ENCODE assay signal across 8 mouse cellular contexts in genomic region chr4:3230908-3231684, GRCm38 (mm10). TPM values are rescaled to one million over a fixed set of nuclear protein-coding genes. Genes with fewer than 3 reads are reported as not detected.
DNase-seq lines count a peak whose midpoint lies in the region; ATAC-seq and TF ChIP-seq lines count a peak whose summit lies in the region.

No protein-coding gene starts in this region.

- H3K9ac ChIP-seq in hindbrain, postnatal 0 days (replicated peaks; ENCODE audit: low read length): no peak overlapping the region
- H3K9ac ChIP-seq in liver, embryonic 12.5 days: peak overlapping the region; percentile 32; the same call in 1 of the 2 replicates

- peak overlapping the region; percentile 57 for H3K4me2 ChIP-seq in hindbrain, postnatal 0 days (ENCODE audit: low read depth, low read length)
- peak overlapping the region; percentile 71 for H3K4me2 ChIP-seq in liver, embryonic 12.5 days
- H3K4me2 ChIP-seq in myocyte (ENCODE audit: low read depth): peak overlapping the region; percentile 40

- no peak for TF ChIP-seq POLR2A in myocyte (IDR thresholded peaks at IDR 0.05; ENCODE audit: insufficient read length, low read depth)

- no peak overlapping the region for H3K4me3 ChIP-seq in left cerebral cortex, adult 2 months
- H3K4me3 ChIP-seq in hindbrain, postnatal 0 days (ENCODE audit: low read length): peak overlapping the region; percentile 25
- peak overlapping the region; percentile 45 for H3K4me3 ChIP-seq in liver, embryonic 12.5 days
- H3K4me3 ChIP-seq in myocyte: no peak overlapping the region

- H3ac ChIP-seq in myocyte (ENCODE audit: control insufficient read depth, insufficient read length): no peak overlapping the region

- H3K27me3 ChIP-seq in hindbrain, postnatal 0 days (ENCODE audit: insufficient read depth, low read length): no peaks in the 10 kb centered on the region
- H3K27me3 ChIP-seq in liver, embryonic 12.5 days (replicated peaks): peaks cover 7% of the 10 kb centered on the region; the same call in 1 of the 2 replicates
- H3K27me3 ChIP-seq in myocyte (ENCODE audit: control insufficient read depth, insufficient read depth, insufficient read length): no peaks in the 10 kb centered on the region

- H3K9me3 ChIP-seq in hindbrain, postnatal 0 days (ENCODE audit: low read length): peaks cover 29% of the 10 kb centered on the region
- peaks cover 13% of the 10 kb centered on the region for H3K9me3 ChIP-seq in liver, embryonic 12.5 days (replicated peaks)

- WGBS in hindbrain, postnatal 0 days: 10% methylated on average over 23 of the region's 48 CpGs
- WGBS in liver, embryonic 12.5 days (ENCODE audit: insufficient replicate concordance): 8% methylated on average over 37 of the region's 48 CpGs

- DNase-seq in left cerebral cortex, postnatal 4 days: peak; percentile 35
- DNase-seq in left cerebral cortex, adult 2 months (ENCODE audit: extremely low spot score in 1 of 2, low spot score in 2 of 2): no peak
- DNase-seq in gastrocnemius, postnatal 14 days: peak; percentile 86
- no peak for DNase-seq in hindbrain, postnatal 0 days (ENCODE audit: low spot score)
- DNase-seq in thymus, postnatal 0 days (ENCODE audit: low spot score): no peak
- DNase-seq in retina, postnatal 1 day: no peak

- H3K36me3 ChIP-seq in hindbrain, postnatal 0 days (ENCODE audit: insufficient read depth, low read length): no peaks in the 10 kb centered on the region
- no peaks in the 10 kb centered on the region for H3K36me3 ChIP-seq in liver, embryonic 12.5 days
- no peaks in the 10 kb centered on the region for H3K36me3 ChIP-seq in myocyte (ENCODE audit: control insufficient read depth, insufficient read depth)

- ATAC-seq in hindbrain, postnatal 0 days: no peak
- peak; percentile 69 for ATAC-seq in liver, embryonic 12.5 days

- H3K27ac ChIP-seq in left cerebral cortex, adult 2 months: no peak overlapping the region
- no peak overlapping the region for H3K27ac ChIP-seq in hindbrain, postnatal 0 days
- no peak overlapping the region for H3K27ac ChIP-seq in liver, embryonic 12.5 days

- no peaks in the 10 kb centered on the region for H3K79me2 ChIP-seq in myocyte (ENCODE audit: control insufficient read depth, insufficient read depth)

- intact Hi-C loops in left cerebral cortex, postnatal 4 days (cut with DNase I): no loop called here
- intact Hi-C loops in left cerebral cortex, adult 2 months (cut with DNase I): no loop called here
- intact Hi-C loops in gastrocnemius, postnatal 14 days (cut with DNase I; ENCODE audit: low total_unique reads): no loop called here

- H3K4me1 ChIP-seq in hindbrain, postnatal 0 days (ENCODE audit: insufficient read depth, low read length): no peaks in the 10 kb centered on the region
- H3K4me1 ChIP-seq in liver, embryonic 12.5 days: peaks cover 7% of the 10 kb centered on the region

- TF ChIP-seq CTCF in left cerebral cortex, adult 2 months (IDR thresholded peaks at IDR 0.05): no peak
- no peak for TF ChIP-seq CTCF in hindbrain, postnatal 0 days (IDR thresholded peaks at IDR 0.05; ENCODE audit: low read depth)

TF ChIP-seq in myocyte, 11 proteins besides CTCF, POLR2A, EP300 and RAD21:
- TF ChIP-seq REST (IDR thresholded peaks at IDR 0.05; ENCODE audit: insufficient read depth, insufficient read length) (no peak), MAX (IDR thresholded peaks at IDR 0.05; ENCODE audit: low read depth) (no peak), USF1 (IDR thresholded peaks at IDR 0.05; ENCODE audit: low read depth) (no peak), MYOD1 (IDR thresholded peaks at IDR 0.05; ENCODE audit: control insufficient read depth in 1 of 3, insufficient read length in 2 of 3, low read depth in 2 of 3) (no peak), TCF12 (IDR thresholded peaks at IDR 0.05; ENCODE audit: insufficient read depth, poor library complexity, severe bottlenecking) (no peak), TCF3 (IDR thresholded peaks at IDR 0.05; ENCODE audit: insufficient read length, low read depth) (no peak), POLR2AphosphoS2 (IDR thresholded peaks at IDR 0.05; ENCODE audit: insufficient read length, low read depth) (no peak), CEBPB (IDR thresholded peaks at IDR 0.05; ENCODE audit: insufficient read depth, poor library complexity, severe bottlenecking) (no peak), MYOG (IDR thresholded peaks at IDR 0.05; ENCODE audit: control insufficient read depth in 1 of 3, insufficient read depth in 1 of 3, insufficient read length in 2 of 3, low read depth in 2 of 3) (no peak), E2F4 (IDR thresholded peaks at IDR 0.05; ENCODE audit: insufficient read depth) (no peak), SRF (IDR thresholded peaks at IDR 0.05; ENCODE audit: control insufficient read depth, insufficient read length, low read depth) (no peak)
TF ChIP-seq in myocyte: peak in this region for 0.

RNA-seq across cellular contexts. Expression of gene Vmn1r3, which starts 45.9 kb away (rescaled TPM):
- not detected for total RNA-seq in left cerebral cortex, postnatal 4 days (2021)
- total RNA-seq in left cerebral cortex, adult 2 months (2021): not detected
- total RNA-seq in gastrocnemius, postnatal 14 days (2021): not detected
- total RNA-seq in hindbrain, postnatal 0 days (2014; rRNA removed): not detected in 2 replicates
- polyA plus RNA-seq in hindbrain, postnatal 0 days (2015; fragmentation: Nextera tagmentation; extraction: Ambion mirVana): not detected in 2 replicates
- polyA plus RNA-seq in liver, embryonic 12.5 days (2016; fragmentation: Nextera tagmentation; extraction: Ambion mirVana): not detected in 2 replicates
- not detected for polyA plus RNA-seq in myocyte (2012; fragmentation: generic; extraction: Trizol)
- not detected in 2 replicates for polyA plus RNA-seq in thymus, postnatal 0 days (2015; fragmentation: Nextera tagmentation; extraction: Ambion mirVana)

Comparison
In these comparisons a context has a peak if more than half of its experiments do, and no peak if none do; other contexts are left out.
1. DNase-seq: peak in left cerebral cortex, postnatal 4 days (single experiment) and gastrocnemius, postnatal 14 days (single experiment); none in left cerebral cortex, adult 2 months (0 of 2), hindbrain, postnatal 0 days (single experiment), thymus, postnatal 0 days (single experiment) and retina, postnatal 1 day (single experiment).
2. H3K4me3 ChIP-seq: peak in hindbrain, postnatal 0 days (single experiment) and liver, embryonic 12.5 days (single experiment); none in left cerebral cortex, adult 2 months (single experiment) and myocyte (single experiment).
3. Peak in every context shown above with its lines, with median percentiles within 50 percentile points of each other: H3K4me2 ChIP-seq.